Mouse (Mus musculus): Measurements from ENCODE around the gene Pm20d1. TPM values are rescaled to one million over a fixed set of nuclear protein-coding genes. Genes with fewer than 3 reads are reported as not detected.

Pm20d1 gene
- polyA plus RNA-seq (2014; fragmentation: Nextera tagmentation; extraction: Ambion mirVana): 0.50 and 0.71 TPM in 2 replicates

- WGBS: 8% methylated on average over 26 of the region's 26 CpGs
- H3K4me3 ChIP-seq (replicated peaks; ENCODE audit: low read length): peak within 1 kb of the TSS; percentile 15
- H3K4me1 ChIP-seq (replicated peaks; ENCODE audit: control insufficient read depth, insufficient read depth, low read length): 0 out of 2 replicates have a peak, but pooled peaks cover 3% of the 10 kb centered on the region
- no peak within 1 kb of the TSS for H3K27ac ChIP-seq
- DNase-seq (ENCODE audit: low spot score) (no peak), ATAC-seq (ENCODE audit: low FRiP score) (no peak)
- no peaks in the 10 kb centered on the region for H3K9me3 ChIP-seq (ENCODE audit: control insufficient read depth, low read length)
- no peaks in the 10 kb centered on the region for H3K36me3 ChIP-seq (replicated peaks; ENCODE audit: control insufficient read depth, insufficient read depth)
- H3K27me3 ChIP-seq (ENCODE audit: control insufficient read depth, insufficient read depth, low read length): no peaks in the 10 kb centered on the region
- peak within 1 kb of the TSS; percentile 43 for H3K4me2 ChIP-seq (replicated peaks)
- no peak within 1 kb of the TSS for H3K9ac ChIP-seq
Measured at GRCm38 (mm10) chr1:131797202-131797909, at the start of gene Pm20d1. Gene Pm20d1 (plus strand): TSS chr1:131797381.

- Histone ChIP-seq H3K9me3 (ENCODE audit: control insufficient read depth, low read length) (no peaks in the 10 kb centered on the region), H3K4me1 (replicated peaks; ENCODE audit: control insufficient read depth, insufficient read depth, low read length) (no peaks in the 10 kb centered on the region), H3K27ac (no peak overlapping the region), H3K9ac (no peak overlapping the region), H3K27me3 (ENCODE audit: control insufficient read depth, insufficient read depth, low read length) (no peaks in the 10 kb centered on the region), H3K4me2 (replicated peaks) (no peak overlapping the region), H3K36me3 (replicated peaks; ENCODE audit: control insufficient read depth, insufficient read depth) (no peaks in the 10 kb centered on the region), H3K4me3 (replicated peaks; ENCODE audit: low read length) (no peak overlapping the region)
- 65% methylated on average over 2 of the region's 2 CpGs for WGBS
- ATAC-seq (ENCODE audit: low FRiP score) (no peak), DNase-seq (ENCODE audit: low spot score) (no peak)
Measured at GRCm38 (mm10) chr1:131747761-131748160, 49.4 kb upstream of the Pm20d1 start.

GRCm38 (mm10) chr1:131748636-131749035 lies 48.5 kb upstream of the Pm20d1 start:
- ATAC-seq (ENCODE audit: low FRiP score) (no peak), DNase-seq (ENCODE audit: low spot score) (no peak)
- Histone ChIP-seq H3K27me3 (ENCODE audit: control insufficient read depth, insufficient read depth, low read length) (no peaks in the 10 kb centered on the region), H3K4me1 (replicated peaks; ENCODE audit: control insufficient read depth, insufficient read depth, low read length) (no peaks in the 10 kb centered on the region), H3K9me3 (ENCODE audit: control insufficient read depth, low read length) (no peaks in the 10 kb centered on the region), H3K27ac (no peak overlapping the region), H3K4me3 (replicated peaks; ENCODE audit: low read length) (no peak overlapping the region), H3K4me2 (replicated peaks) (no peak overlapping the region), H3K9ac (no peak overlapping the region), H3K36me3 (replicated peaks; ENCODE audit: control insufficient read depth, insufficient read depth) (no peaks in the 10 kb centered on the region)
- 85% methylated on average over 2 of the region's 2 CpGs for WGBS

- Histone ChIP-seq H3K4me1 (replicated peaks; ENCODE audit: control insufficient read depth, insufficient read depth, low read length) (no peaks in the 10 kb centered on the region), H3K4me3 (replicated peaks; ENCODE audit: low read length) (no peak overlapping the region), H3K27ac (no peak overlapping the region), H3K27me3 (ENCODE audit: control insufficient read depth, insufficient read depth, low read length) (no peaks in the 10 kb centered on the region), H3K36me3 (replicated peaks; ENCODE audit: control insufficient read depth, insufficient read depth) (no peaks in the 10 kb centered on the region), H3K9me3 (ENCODE audit: control insufficient read depth, low read length) (no peaks in the 10 kb centered on the region), H3K4me2 (replicated peaks) (no peak overlapping the region), H3K9ac (no peak overlapping the region)
- DNase-seq (ENCODE audit: low spot score) (no peak), ATAC-seq (ENCODE audit: low FRiP score) (no peak)
- WGBS: 82% methylated on average over 15 of the region's 15 CpGs
Measured at GRCm38 (mm10) chr1:131749706-131750545, 47.3 kb upstream of the Pm20d1 start.

- Histone ChIP-seq H3K4me1 (replicated peaks; ENCODE audit: control insufficient read depth, insufficient read depth, low read length) (no peaks in the 10 kb centered on the region), H3K9ac (no peak overlapping the region), H3K27ac (no peak overlapping the region), H3K36me3 (replicated peaks; ENCODE audit: control insufficient read depth, insufficient read depth) (no peaks in the 10 kb centered on the region), H3K4me2 (replicated peaks) (no peak overlapping the region), H3K27me3 (ENCODE audit: control insufficient read depth, insufficient read depth, low read length) (no peaks in the 10 kb centered on the region), H3K9me3 (ENCODE audit: control insufficient read depth, low read length) (no peaks in the 10 kb centered on the region), H3K4me3 (replicated peaks; ENCODE audit: low read length) (no peak overlapping the region)
- DNase-seq (ENCODE audit: low spot score): no peak
- ATAC-seq (ENCODE audit: low FRiP score): no peak
- WGBS: 78% methylated on average over 3 of the region's 3 CpGs
Measured at GRCm38 (mm10) chr1:131751181-131751890, 45.8 kb upstream of the Pm20d1 start.

GRCm38 (mm10) chr1:131751891-131752311 lies 45.3 kb upstream of the Pm20d1 start:
- H3K9me3 ChIP-seq (ENCODE audit: control insufficient read depth, low read length): no peaks in the 10 kb centered on the region
- no peak for ATAC-seq (ENCODE audit: low FRiP score)
- H3K4me3 ChIP-seq (replicated peaks; ENCODE audit: low read length): no peak overlapping the region
- no peaks in the 10 kb centered on the region for H3K27me3 ChIP-seq (ENCODE audit: control insufficient read depth, insufficient read depth, low read length)
- H3K4me2 ChIP-seq (replicated peaks): no peak overlapping the region
- H3K9ac ChIP-seq: no peak overlapping the region
- DNase-seq (ENCODE audit: low spot score): no peak
- H3K4me1 ChIP-seq (replicated peaks; ENCODE audit: control insufficient read depth, insufficient read depth, low read length): no peaks in the 10 kb centered on the region
- no peaks in the 10 kb centered on the region for H3K36me3 ChIP-seq (replicated peaks; ENCODE audit: control insufficient read depth, insufficient read depth)
- H3K27ac ChIP-seq: no peak overlapping the region
- WGBS: 48% methylated on average over 10 of the region's 10 CpGs

- H3K4me2 ChIP-seq (replicated peaks): no peak overlapping the region
- H3K4me3 ChIP-seq (replicated peaks; ENCODE audit: low read length): no peak overlapping the region
- 76% methylated on average over 3 of the region's 3 CpGs for WGBS
- H3K9ac ChIP-seq: no peak overlapping the region
- no peaks in the 10 kb centered on the region for H3K36me3 ChIP-seq (replicated peaks; ENCODE audit: control insufficient read depth, insufficient read depth)
- H3K27me3 ChIP-seq (ENCODE audit: control insufficient read depth, insufficient read depth, low read length): no peaks in the 10 kb centered on the region
- H3K27ac ChIP-seq: no peak overlapping the region
- H3K4me1 ChIP-seq (replicated peaks; ENCODE audit: control insufficient read depth, insufficient read depth, low read length): no peaks in the 10 kb centered on the region
- ATAC-seq (ENCODE audit: low FRiP score) (no peak), DNase-seq (ENCODE audit: low spot score) (no peak)
- H3K9me3 ChIP-seq (ENCODE audit: control insufficient read depth, low read length): no peaks in the 10 kb centered on the region
Measured at GRCm38 (mm10) chr1:131754212-131754829, 42.9 kb upstream of the Pm20d1 start.

- DNase-seq (ENCODE audit: low spot score) (no peak), ATAC-seq (ENCODE audit: low FRiP score) (no peak)
- no peak overlapping the region for H3K4me3 ChIP-seq (replicated peaks; ENCODE audit: low read length)
- no peak overlapping the region for H3K27ac ChIP-seq
- H3K9me3 ChIP-seq (ENCODE audit: control insufficient read depth, low read length): no peaks in the 10 kb centered on the region
- H3K9ac ChIP-seq: no peak overlapping the region
- no peaks in the 10 kb centered on the region for H3K36me3 ChIP-seq (replicated peaks; ENCODE audit: control insufficient read depth, insufficient read depth)
- WGBS: 96% methylated on average over 4 of the region's 4 CpGs
- no peak overlapping the region for H3K4me2 ChIP-seq (replicated peaks)
- no peaks in the 10 kb centered on the region for H3K4me1 ChIP-seq (replicated peaks; ENCODE audit: control insufficient read depth, insufficient read depth, low read length)
- no peaks in the 10 kb centered on the region for H3K27me3 ChIP-seq (ENCODE audit: control insufficient read depth, insufficient read depth, low read length)
Measured at GRCm38 (mm10) chr1:131754916-131755315, 42.3 kb upstream of the Pm20d1 start.

GRCm38 (mm10) chr1:131757211-131757610 lies 40.0 kb upstream of the Pm20d1 start:
- Histone ChIP-seq H3K9ac (no peak overlapping the region), H3K9me3 (ENCODE audit: control insufficient read depth, low read length) (no peaks in the 10 kb centered on the region), H3K4me1 (replicated peaks; ENCODE audit: control insufficient read depth, insufficient read depth, low read length) (no peaks in the 10 kb centered on the region), H3K27me3 (ENCODE audit: control insufficient read depth, insufficient read depth, low read length) (no peaks in the 10 kb centered on the region), H3K36me3 (replicated peaks; ENCODE audit: control insufficient read depth, insufficient read depth) (no peaks in the 10 kb centered on the region), H3K4me3 (replicated peaks; ENCODE audit: low read length) (no peak overlapping the region), H3K27ac (no peak overlapping the region), H3K4me2 (replicated peaks) (no peak overlapping the region)
- WGBS: 92% methylated on average over 6 of the region's 6 CpGs
- no peak for DNase-seq (ENCODE audit: low spot score)
- no peak for ATAC-seq (ENCODE audit: low FRiP score)
